Mouse (Mus musculus) bone marrow macrophage, adult 2 months (primary cell): ENCODE data around the gene Dlg4.

Source experiments
- CTCF ChIP-seq: IDR thresholded peaks from 2 replicates; pipeline ENCODE4 v1.5.1; 2012; ENCODE audit warnings: low read depth, mild to moderate bottlenecking, low read length, moderate library complexity
- POLR2A ChIP-seq: IDR thresholded peaks from 2 replicates; pipeline ENCODE4 v1.6.1; 2012; ENCODE audit warnings: mild to moderate bottlenecking, low read depth, low read length, borderline replicate concordance

DNA sequence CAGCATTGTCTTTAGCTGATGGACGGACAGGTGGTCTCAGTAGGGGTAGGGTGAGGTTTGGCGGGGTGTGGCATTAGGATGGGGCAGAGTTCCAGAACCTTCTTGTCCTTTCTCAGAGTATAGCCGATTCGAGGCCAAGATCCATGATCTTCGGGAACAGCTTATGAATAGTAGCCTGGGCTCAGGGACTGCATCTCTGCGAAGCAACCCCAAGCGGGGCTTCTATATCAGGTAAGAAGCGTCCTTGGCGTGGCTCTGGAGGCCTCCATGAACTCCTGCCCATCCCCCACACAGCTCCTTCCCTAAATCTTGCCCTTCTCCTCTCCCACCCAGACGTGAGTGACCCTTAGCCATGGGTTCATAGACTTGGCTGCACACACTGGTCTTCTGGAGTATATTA is 22.9 kb downstream of the Dlg4 start:
- no peak for TF ChIP-seq CTCF
- TF ChIP-seq POLR2A = no peak
